Mouse (Mus musculus): ENCODE results near the gene Jkamp.
A peak's percentile ranks its signal among the peaks of the same experiment; 100 is the strongest.
"Not testable (repeated sequence)": the region's sequence is repeated elsewhere in the genome, so short reads cannot be mapped to it uniquely, and the experiment has no call there.

Jkamp gene

GRCm38 (mm10) chr12:72085329-72086165 is at the start of gene Jkamp, which contains the start of gene L3hypdh:
Gene Jkamp (plus strand): TSS chr12:72085589.
Gene L3hypdh (minus strand): TSS chr12:72085439.
- peak; percentile 99 for DNase-seq

- no peak for DNase-seq
These were observed 49.2 kb upstream of the Jkamp start for GRCm38 (mm10) chr12:72036097-72036661.

- DNase-seq, result no peak
These were observed 48.3 kb upstream of the Jkamp start for GRCm38 (mm10) chr12:72037049-72037448.

GRCm38 (mm10) chr12:72038866-72039265 is 46.5 kb upstream of the Jkamp start:
- DNase-seq, result no peak

GRCm38 (mm10) chr12:72039501-72039900 is 45.9 kb upstream of the Jkamp start:
- DNase-seq, result no peak

GRCm38 (mm10) chr12:72041238-72041637 is 44.2 kb upstream of the Jkamp start:
- DNase-seq, result no peak

GRCm38 (mm10) chr12:72047513-72047912 is 37.9 kb upstream of the Jkamp start:
- no peak for DNase-seq

- not testable (repeated sequence) for DNase-seq
These were observed 35.2 kb upstream of the Jkamp start for GRCm38 (mm10) chr12:72050156-72050555.

GRCm38 (mm10) chr12:72050821-72051220 is 34.6 kb upstream of the Jkamp start:
- no peak for DNase-seq

GRCm38 (mm10) chr12:72052571-72052970 is 32.8 kb upstream of the Jkamp start:
- no peak for DNase-seq

GRCm38 (mm10) chr12:72053303-72053702 is 32.1 kb upstream of the Jkamp start:
- no peak for DNase-seq

- DNase-seq, result no peak
These were observed 31.5 kb upstream of the Jkamp start for GRCm38 (mm10) chr12:72053851-72054250.

GRCm38 (mm10) chr12:72057780-72058179 is 27.6 kb upstream of the Jkamp start:
- no peak for DNase-seq

- DNase-seq, result no peak
These were observed 15.6 kb upstream of the Jkamp start for GRCm38 (mm10) chr12:72069626-72070326.

GRCm38 (mm10) chr12:72070327-72071269 is 14.8 kb upstream of the Jkamp start, which contains the start of gene Gpr135:
Gene Gpr135 (minus strand): TSS chr12:72071125.
- peak; percentile 87 for DNase-seq

GRCm38 (mm10) chr12:72078248-72078647 is 7.1 kb upstream of the Jkamp start:
- DNase-seq, result no peak

GRCm38 (mm10) chr12:72081961-72082360 is 3.4 kb upstream of the Jkamp start:
- no peak for DNase-seq

GRCm38 (mm10) chr12:72082370-72082769 is 3.0 kb upstream of the Jkamp start:
- no peak for DNase-seq

GRCm38 (mm10) chr12:72083265-72083664 is 2.1 kb upstream of the Jkamp start:
- DNase-seq, result no peak

- DNase-seq, result peak; percentile 57
These were observed 947 bp upstream of the Jkamp start for GRCm38 (mm10) chr12:72084261-72085023.

GRCm38 (mm10) chr12:72085024-72085328 is 413 bp upstream of the Jkamp start:
- DNase-seq, result no peak

Data from right cerebral cortex, postnatal 4 days (tissue).